Mouse (Mus musculus) stomach, embryonic 14.5 days (tissue): ENCODE data around the gene Cdon. TPM values are rescaled to one million over a fixed set of nuclear protein-coding genes. Genes with fewer than 3 reads are reported as not detected.

Experiments
- ATAC-seq: fragments of 200-750 bp; cut with Nextera tagmentation; 2 replicates; pipeline ENCODE4 v1.8.0; 2017; ENCODE audit warnings: low read depth, moderate TSS enrichment; ENCODE audit not compliant: insufficient number of reproducible peaks, insufficient read depth, low FRiP score
- H3K27ac ChIP-seq: fragments of 300-500 bp; sonication (generic); 2 replicates; pipeline ENCODE4 v1.5.1; 2014; ENCODE audit warnings: mild to moderate bottlenecking, low read length, moderate library complexity, mixed read lengths
- H3K27me3 ChIP-seq: fragments of 300-500 bp; sonication (generic); 2 replicates; pipeline ENCODE4 v1.6.1; 2014; ENCODE audit warnings: low read length, control low read depth, mixed read lengths; ENCODE audit not compliant: control insufficient read depth, insufficient read depth
- H3K36me3 ChIP-seq: fragments of 300-500 bp; sonication (generic); 2 replicates; pipeline ENCODE4 v1.6.1; 2014; ENCODE audit warnings: mild to moderate bottlenecking, control low read depth, low read length, moderate library complexity, mixed read lengths; ENCODE audit not compliant: control insufficient read depth, insufficient read depth
- H3K4me1 ChIP-seq: fragments of 300-500 bp; sonication (generic); 2 replicates; pipeline ENCODE4 v1.6.1; 2014; ENCODE audit warnings: low read length, control low read depth, mixed read lengths; ENCODE audit not compliant: control insufficient read depth, insufficient read depth
- H3K4me2 ChIP-seq: fragments of 300-500 bp; sonication (generic); replicated peaks from 2 replicates; pipeline ENCODE4 v1.6.1; 2014; ENCODE audit warnings: low read depth, low read length, control low read depth
- H3K4me3 ChIP-seq: fragments of 300-500 bp; sonication (generic); 2 replicates; pipeline ENCODE4 v1.5.1; 2014; ENCODE audit warnings: low read depth, low read length, control low read depth
- H3K9ac ChIP-seq: fragments of 300-500 bp; sonication (generic); replicated peaks from 2 replicates; pipeline ENCODE4 v1.6.1; 2014; ENCODE audit warnings: low read depth, mild to moderate bottlenecking, control low read depth, low read length, moderate library complexity, mixed read lengths
- H3K9me3 ChIP-seq: fragments of 300-500 bp; sonication (generic); 2 replicates; pipeline ENCODE4 v1.6.1; 2016; ENCODE audit warnings: low read depth, low read length, control low read depth; ENCODE audit not compliant: control insufficient read depth
- whole genome bisulfite sequencing: fragments of 180-500 bp; shearing (Covaris S2); extraction: QIAGEN DNeasy Blood & Tissue Kit; methylation state at CpG from one replicate; pipeline ENCODE4 v1.1.7; 2014; 5-methylcytosine and 5-hydroxymethylcytosine counted together
- polyA plus RNA-seq: library from polyadenylated mRNA; unstranded; fragments of >200 nt; fragmentation: Nextera tagmentation; extraction: Ambion mirVana; gene quantifications from 2 replicates; pipeline ENCODE4 v1.2.1, GENCODE M21; 2014

Cdon gene
- polyA plus RNA-seq, 1 experiment from 2014 or later, result 12.7 TPM

GRCm38 (mm10) chr9:35516182-35516581, 95.3 kb downstream of the Cdon start:
- Histone ChIP-seq H3K27ac (no peak overlapping the region), H3K9me3 (no peaks in the 10 kb centered on the region), H3K36me3 (no peaks in the 10 kb centered on the region), H3K4me2 (no peak overlapping the region), H3K9ac (no peak overlapping the region), H3K4me3 (no peak overlapping the region), H3K27me3 (no peaks in the 10 kb centered on the region), H3K4me1 (0 out of 2 replicates have a peak, but pooled peaks cover 1% of the 10 kb centered on the region)
- ATAC-seq, result no peak
- 81% methylated on average over 5 of the region's 5 CpGs for WGBS

GRCm38 (mm10) chr9:35516711-35517110, 95.8 kb downstream of the Cdon start:
- Histone ChIP-seq H3K27ac (no peak overlapping the region), H3K9ac (no peak overlapping the region), H3K4me1 (0 out of 2 replicates have a peak, but pooled peaks cover 6% of the 10 kb centered on the region), H3K4me2 (no peak overlapping the region), H3K36me3 (no peaks in the 10 kb centered on the region), H3K4me3 (no peak overlapping the region), H3K27me3 (no peaks in the 10 kb centered on the region), H3K9me3 (no peaks in the 10 kb centered on the region)
- ATAC-seq, result no peak
- WGBS, result 88% methylated on average over 16 of the region's 16 CpGs

- H3K9ac ChIP-seq, result no peak within 1 kb of the TSS
- 64% methylated on average over 3 of the region's 3 CpGs for WGBS
Measured at GRCm38 (mm10) chr9:35518169-35518568, 97.2 kb downstream of the Cdon start, which contains the start of gene Gm1113. Gene Gm1113 (minus strand): TSS chr9:35518269.

GRCm38 (mm10) chr9:35520631-35521348, 99.9 kb downstream of the Cdon start:
- H3K9me3 ChIP-seq, result no peaks in the 10 kb centered on the region
- no peak overlapping the region for H3K9ac ChIP-seq
- H3K4me1 ChIP-seq, result 0 out of 2 replicates have a peak, but pooled peaks cover 6% of the 10 kb centered on the region
- H3K27ac ChIP-seq, result no peak overlapping the region
- no peak for ATAC-seq
- 79% methylated on average over 6 of the region's 6 CpGs for WGBS
- no peak overlapping the region for H3K4me2 ChIP-seq
- H3K4me3 ChIP-seq, result no peak overlapping the region
- H3K36me3 ChIP-seq, result no peaks in the 10 kb centered on the region
- H3K27me3 ChIP-seq, result no peaks in the 10 kb centered on the region

More at GRCm38 (mm10) chr9:35518169-35518568, 97.2 kb downstream of the Cdon start, which contains the start of gene Gm1113:
- Histone ChIP-seq H3K27ac (no peak within 1 kb of the TSS), H3K4me1 (0 out of 2 replicates have a peak, but pooled peaks cover 6% of the 10 kb centered on the region), H3K36me3 (no peaks in the 10 kb centered on the region), H3K4me2 (no peak within 1 kb of the TSS), H3K4me3 (no peak within 1 kb of the TSS), H3K9me3 (no peaks in the 10 kb centered on the region), H3K27me3 (no peaks in the 10 kb centered on the region)
- no peak for ATAC-seq

- H3K4me2 ChIP-seq, result no peak overlapping the region
- no peak overlapping the region for H3K4me3 ChIP-seq
- 73% methylated on average over 2 of the region's 2 CpGs for WGBS
- no peaks in the 10 kb centered on the region for H3K36me3 ChIP-seq
- no peak overlapping the region for H3K9ac ChIP-seq
- H3K27me3 ChIP-seq, result no peaks in the 10 kb centered on the region
- H3K27ac ChIP-seq, result no peak overlapping the region
- ATAC-seq, result no peak
- no peaks in the 10 kb centered on the region for H3K9me3 ChIP-seq
- H3K4me1 ChIP-seq, result 0 out of 2 replicates have a peak, but pooled peaks cover 6% of the 10 kb centered on the region
Measured at GRCm38 (mm10) chr9:35522241-35522640, 101.3 kb downstream of the Cdon start.

GRCm38 (mm10) chr9:35522821-35523515, 102.0 kb downstream of the Cdon start:
- Histone ChIP-seq H3K9ac (no peak overlapping the region), H3K27me3 (no peaks in the 10 kb centered on the region), H3K4me3 (no peak overlapping the region), H3K27ac (peak overlapping the region; percentile 59), H3K4me2 (no peak overlapping the region), H3K36me3 (no peaks in the 10 kb centered on the region), H3K4me1 (0 out of 2 replicates have a peak, but pooled peaks cover 6% of the 10 kb centered on the region), H3K9me3 (no peaks in the 10 kb centered on the region)
- 77% methylated on average over 1 of the region's 1 CpGs for WGBS
- no peak for ATAC-seq

GRCm38 (mm10) chr9:35523541-35523940, 102.6 kb downstream of the Cdon start:
- H3K4me2 ChIP-seq, result no peak overlapping the region
- peak overlapping the region; percentile 59 for H3K27ac ChIP-seq

GRCm38 (mm10) chr9:35523941-35524411, 103.0 kb downstream of the Cdon start:
- H3K4me3 ChIP-seq, result no peak overlapping the region
- H3K9me3 ChIP-seq, result no peaks in the 10 kb centered on the region
- H3K27ac ChIP-seq, result peak overlapping the region; percentile 56; the same call in 1 of the 2 replicates
- H3K9ac ChIP-seq, result no peak overlapping the region
- H3K27me3 ChIP-seq, result no peaks in the 10 kb centered on the region
- ATAC-seq, result peak; percentile 75
- 0 out of 2 replicates have a peak, but pooled peaks cover 6% of the 10 kb centered on the region for H3K4me1 ChIP-seq
- H3K4me2 ChIP-seq, result no peak overlapping the region
- H3K36me3 ChIP-seq, result no peaks in the 10 kb centered on the region
- WGBS, result 15% methylated on average over 7 of the region's 7 CpGs

More at GRCm38 (mm10) chr9:35523541-35523940, 102.6 kb downstream of the Cdon start:
- WGBS, result 29% methylated on average over 5 of the region's 5 CpGs
- Histone ChIP-seq H3K36me3 (no peaks in the 10 kb centered on the region), H3K9ac (no peak overlapping the region), H3K9me3 (no peaks in the 10 kb centered on the region), H3K27me3 (no peaks in the 10 kb centered on the region), H3K4me1 (0 out of 2 replicates have a peak, but pooled peaks cover 6% of the 10 kb centered on the region), H3K4me3 (no peak overlapping the region)
- peak; percentile 78; the same call in 1 of the 2 replicates for ATAC-seq
